Mouse (Mus musculus) erythroblast, embryonic 14.5 days (primary cell): ENCODE measurements around the gene Zfp872. TPM values are rescaled to one million over a fixed set of nuclear protein-coding genes. Genes with fewer than 3 reads are reported as not detected.

Experiments
- H3K27me3 ChIP-seq: 2 replicates; pipeline ENCODE4 v1.6.1; 2012; ENCODE audit warnings: inconsistent platforms; ENCODE audit not compliant: control insufficient read depth
- H3K36me3 ChIP-seq: 2 replicates; pipeline ENCODE4 v1.6.1; 2012; ENCODE audit warnings: mild to moderate bottlenecking, inconsistent platforms; ENCODE audit not compliant: control insufficient read depth
- H3K4me1 ChIP-seq: 2 replicates; pipeline ENCODE4 v1.6.1; 2012; ENCODE audit warnings: inconsistent platforms; ENCODE audit not compliant: control insufficient read depth
- H3K4me3 ChIP-seq: replicated peaks from 2 replicates; pipeline ENCODE3; 2012; ENCODE audit warnings: moderate library complexity, mild to moderate bottlenecking, inconsistent platforms
- H3K9me3 ChIP-seq: 2 replicates; pipeline ENCODE4 v1.6.1; 2012; ENCODE audit warnings: low read length, inconsistent platforms, mixed read lengths; ENCODE audit not compliant: control insufficient read depth
- GATA1 ChIP-seq: IDR thresholded peaks from 2 replicates; pipeline ENCODE4 v1.6.1; 2012; ENCODE audit warnings: low read length, inconsistent platforms, mixed read lengths
- TAL1 ChIP-seq: IDR thresholded peaks from 3 replicates; pipeline ENCODE4 v1.6.1; 2012; ENCODE audit warnings: low read length, inconsistent platforms, mixed read lengths
- polyA plus RNA-seq: library from polyadenylated mRNA; stranded (reverse); fragments of >175 nt; gene quantifications from 2 replicates; pipeline ENCODE4 v1.2.3, GENCODE M21; 2012

The Zfp872 gene
- polyA plus RNA-seq, 1 experiment = not detected

DNA sequence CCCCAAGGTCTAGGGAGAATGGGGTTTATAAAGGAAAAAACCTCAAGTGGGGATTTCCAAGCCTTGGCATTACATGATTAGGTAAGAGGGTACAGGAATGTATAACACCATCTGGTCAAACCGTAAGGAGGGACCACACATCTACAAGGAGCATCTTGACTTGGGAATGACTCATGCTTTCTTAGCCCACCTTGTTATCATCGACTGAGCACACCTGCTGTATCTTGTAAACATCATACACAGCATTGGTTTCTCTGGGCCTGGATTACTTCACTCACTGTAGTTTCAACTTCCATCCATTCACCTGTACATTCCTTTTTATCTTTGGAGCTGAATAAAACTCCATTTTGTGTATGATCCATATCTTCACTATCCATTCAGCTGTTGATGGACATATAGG, 56.4 kb downstream of the Zfp872 start:
- no peaks in the 10 kb centered on the region for H3K27me3 ChIP-seq
- peaks cover 59% of the 10 kb centered on the region for H3K36me3 ChIP-seq
- TF ChIP-seq GATA1 (no peak), TAL1 (no peak)
- H3K4me3 ChIP-seq = no peak overlapping the region
- H3K9me3 ChIP-seq = peaks cover 23% of the 10 kb centered on the region
- H3K4me1 ChIP-seq = no peaks in the 10 kb centered on the region

Other genes starting within 250 kb of the Zfp872 start
- 0.32 and 0.37 TPM in 2 replicates for gene Swsap1, start 232.3 kb upstream of the Zfp872 start, polyA plus RNA-seq
- gene Epor, start 224.6 kb upstream of the Zfp872 start, polyA plus RNA-seq = 80.2 and 112 TPM in 2 replicates
- 0.01 TPM in 1 of 2 replicates, not detected in the other for gene Rgl3, start 198.6 kb upstream of the Zfp872 start, polyA plus RNA-seq
- gene Ccdc151, start 185.5 kb upstream of the Zfp872 start, polyA plus RNA-seq = 0.02 TPM in 1 of 2 replicates, not detected in the other
- 9.9 and 10.3 TPM in 2 replicates for gene Prkcsh, start 185.3 kb upstream of the Zfp872 start, polyA plus RNA-seq
- gene Elavl3, start 136.1 kb upstream of the Zfp872 start, polyA plus RNA-seq = 0.02 and 0.03 TPM in 2 replicates
- not detected in 2 replicates for gene Gm49318, start 116.8 kb upstream of the Zfp872 start, polyA plus RNA-seq
- 2.1 and 2.8 TPM in 2 replicates for gene Zfp653, start 116.7 kb upstream of the Zfp872 start, polyA plus RNA-seq
- gene Ecsit, start 102.7 kb upstream of the Zfp872 start, polyA plus RNA-seq = 2.7 and 3.0 TPM in 2 replicates
- not detected in 2 replicates for gene Cnn1, start 88.9 kb upstream of the Zfp872 start, polyA plus RNA-seq
- 12.4 and 16.3 TPM in 2 replicates for gene Elof1, start 70.9 kb upstream of the Zfp872 start, polyA plus RNA-seq
- 46.6 and 58.8 TPM in 2 replicates for gene Acp5, start 52.4 kb upstream of the Zfp872 start, polyA plus RNA-seq
- gene Pigyl, start 31.2 kb upstream of the Zfp872 start, polyA plus RNA-seq = 4.1 and 5.2 TPM in 2 replicates
- gene Zfp809, start 37.6 kb downstream of the Zfp872 start, polyA plus RNA-seq = 0.06 TPM in 1 of 2 replicates, not detected in the other
- gene Zfp599, start 71.8 kb downstream of the Zfp872 start, polyA plus RNA-seq = not detected in 2 replicates
- 0.05 and 0.07 TPM in 2 replicates for gene Zfp810, start 119.6 kb downstream of the Zfp872 start, polyA plus RNA-seq
- 0.48 and 0.87 TPM in 2 replicates for gene Anln, start 201.1 kb downstream of the Zfp872 start, polyA plus RNA-seq
- 0.07 and 0.16 TPM in 2 replicates for gene 9530077C05Rik, start 223.4 kb downstream of the Zfp872 start, polyA plus RNA-seq